Mouse (Mus musculus) midbrain, postnatal 0 days (tissue): Measurements from ENCODE around the gene Gm20715. TPM values are rescaled to one million over a fixed set of nuclear protein-coding genes. Genes with fewer than 3 reads are reported as not detected.

Experiments used
- ATAC-seq: fragments of 200-750 bp; cut with Nextera tagmentation; 2 replicates; pipeline ENCODE4 v1.8.0; 2017; ENCODE audit warnings: moderate number of reproducible peaks, mild to moderate bottlenecking, moderate TSS enrichment, moderate library complexity; ENCODE audit not compliant: low FRiP score
- DNase-seq: peaks from one replicate; pipeline ENCODE4 v3.0.0-alpha.2; 2015; ENCODE audit warnings: low spot score
- H3K27ac ChIP-seq: fragments of 300-500 bp; sonication (generic); 2 replicates; pipeline ENCODE4 v1.5.1; 2014; ENCODE audit warnings: low read depth, mild to moderate bottlenecking, low read length, mixed read lengths
- H3K27me3 ChIP-seq: fragments of 300-500 bp; sonication (generic); 2 replicates; pipeline ENCODE4 v1.6.1; 2014; ENCODE audit warnings: low read length, control low read depth, mixed read lengths; ENCODE audit not compliant: insufficient read depth
- H3K36me3 ChIP-seq: fragments of 300-500 bp; sonication (generic); 2 replicates; pipeline ENCODE4 v1.6.1; 2014; ENCODE audit warnings: low read length, control low read depth, mixed read lengths; ENCODE audit not compliant: insufficient read depth
- H3K4me1 ChIP-seq: fragments of 300-500 bp; sonication (generic); 2 replicates; pipeline ENCODE4 v1.6.1; 2014; ENCODE audit warnings: mild to moderate bottlenecking, control low read depth, antibody characterized with exemption, low read length, mixed read lengths; ENCODE audit not compliant: insufficient read depth
- H3K4me2 ChIP-seq: fragments of 300-500 bp; sonication (generic); 2 replicates; pipeline ENCODE4 v1.6.1; 2014; ENCODE audit warnings: low read depth, mild to moderate bottlenecking, low read length, mixed read lengths; ENCODE audit not compliant: poor library complexity, severe bottlenecking
- H3K4me3 ChIP-seq: fragments of 300-500 bp; sonication (generic); 2 replicates; pipeline ENCODE4 v1.5.1; 2014; ENCODE audit warnings: low read depth, mild to moderate bottlenecking, low read length, moderate library complexity
- H3K9ac ChIP-seq: fragments of 300-500 bp; sonication (generic); replicated peaks from 2 replicates; pipeline ENCODE4 v1.6.1; 2014; ENCODE audit warnings: mild to moderate bottlenecking, low read length, moderate library complexity, mixed read lengths; ENCODE audit not compliant: poor library complexity, severe bottlenecking
- H3K9me3 ChIP-seq: fragments of 300-500 bp; sonication (generic); 2 replicates; pipeline ENCODE4 v1.6.1; 2016; ENCODE audit warnings: low read length, control low read depth
- CTCF ChIP-seq: IDR thresholded peaks from 2 replicates; pipeline ENCODE4 v1.5.1; 2016; ENCODE audit warnings: antibody characterized with exemption, mild to moderate bottlenecking
- WGBS: fragments of 180-500 bp; shearing (Covaris S2); extraction: QIAGEN DNeasy Blood & Tissue Kit; methylation state at CpG from one replicate; pipeline ENCODE4 v1.1.7; 2014; 5-methylcytosine and 5-hydroxymethylcytosine counted together
- polyA plus RNA-seq: library from polyadenylated mRNA; unstranded; fragments of >200 nt; fragmentation: Nextera tagmentation; extraction: Ambion mirVana; gene quantifications from 2 replicates; pipeline ENCODE4 v1.2.1, GENCODE M21; 2015
- total RNA-seq: library from RNA; depleted of rRNA; stranded (reverse); fragments of >200 nt; gene quantifications from 2 replicates; pipeline ENCODE4 v1.2.3, GENCODE M21; 2014; rRNA removed

The Gm20715 gene
- total RNA-seq (0.47 and 0.77 TPM in 2 replicates), polyA plus RNA-seq (not detected in 2 replicates)

GRCm38 (mm10) chr7:6410043-6410442, at the start of gene Gm20715:
Gene Gm20715 (plus strand): TSS chr7:6410277.
- H3K36me3 ChIP-seq, result no peaks in the 10 kb centered on the region
- H3K4me3 ChIP-seq, result no peak within 1 kb of the TSS
- no peak within 1 kb of the TSS for H3K4me2 ChIP-seq
- no peaks in the 10 kb centered on the region for H3K4me1 ChIP-seq
- H3K9me3 ChIP-seq, result no peaks in the 10 kb centered on the region
- WGBS, result 4% methylated on average over 17 of the region's 17 CpGs
- H3K27ac ChIP-seq, result no peak within 1 kb of the TSS
- TF ChIP-seq CTCF, result no peak
- DNase-seq (peak; percentile 89), ATAC-seq (peak; percentile 53; the same call in 1 of the 2 replicates)
- no peaks in the 10 kb centered on the region for H3K27me3 ChIP-seq
- H3K9ac ChIP-seq, result no peak within 1 kb of the TSS

DNA sequence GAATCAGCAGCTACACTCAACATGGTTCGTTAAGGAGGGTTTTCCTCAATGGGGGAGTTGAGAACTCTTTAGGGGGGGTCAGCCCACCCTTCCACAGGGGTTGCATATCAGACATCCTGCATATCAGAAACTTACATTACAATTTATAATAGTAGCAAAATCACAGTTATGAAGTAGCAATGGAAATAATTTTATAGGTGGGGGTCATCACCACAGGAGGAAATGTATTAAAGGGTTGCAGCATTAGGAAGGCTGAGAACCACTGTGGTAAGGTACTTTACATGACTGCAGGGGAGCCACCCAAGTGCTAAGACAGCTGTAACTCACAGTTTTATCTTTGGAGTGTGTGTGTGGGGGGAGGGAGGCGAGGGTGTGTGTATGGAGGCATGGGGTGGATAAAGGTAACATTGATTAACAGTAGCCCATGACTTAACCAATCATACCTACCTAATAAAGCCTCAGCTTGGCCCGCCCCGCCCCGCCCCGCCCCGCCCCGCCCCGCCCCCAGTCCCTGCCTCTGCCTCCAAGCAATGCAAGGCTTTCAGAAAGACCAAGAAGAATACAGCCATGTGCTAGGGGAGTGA, 49.5 kb upstream of the Gm20715 start:
- no peak overlapping the region for H3K27ac ChIP-seq
- no peaks in the 10 kb centered on the region for H3K36me3 ChIP-seq
- H3K4me2 ChIP-seq, result no peak overlapping the region
- H3K27me3 ChIP-seq, result no peaks in the 10 kb centered on the region
- H3K9ac ChIP-seq, result no peak overlapping the region
- ATAC-seq (no peak), DNase-seq (no peak)
- 17% methylated on average over 9 of the region's 9 CpGs for WGBS
- TF ChIP-seq CTCF, result no peak
- H3K9me3 ChIP-seq, result no peaks in the 10 kb centered on the region
- H3K4me3 ChIP-seq, result no peak overlapping the region
- no peaks in the 10 kb centered on the region for H3K4me1 ChIP-seq

GRCm38 (mm10) chr7:6361756-6362155, 48.3 kb upstream of the Gm20715 start:
- H3K9me3 ChIP-seq, result no peaks in the 10 kb centered on the region
- no peaks in the 10 kb centered on the region for H3K27me3 ChIP-seq
- H3K27ac ChIP-seq, result peak overlapping the region; percentile 93
- H3K36me3 ChIP-seq, result no peaks in the 10 kb centered on the region
- H3K4me3 ChIP-seq, result peak overlapping the region; percentile 48
- no peak for TF ChIP-seq CTCF
- H3K9ac ChIP-seq, result peak overlapping the region; percentile 68
- H3K4me1 ChIP-seq, result no peaks in the 10 kb centered on the region
- DNase-seq (no peak), ATAC-seq (no peak)
- 22% methylated on average over 7 of the region's 7 CpGs for WGBS
- H3K4me2 ChIP-seq, result peak overlapping the region; percentile 63

DNA sequence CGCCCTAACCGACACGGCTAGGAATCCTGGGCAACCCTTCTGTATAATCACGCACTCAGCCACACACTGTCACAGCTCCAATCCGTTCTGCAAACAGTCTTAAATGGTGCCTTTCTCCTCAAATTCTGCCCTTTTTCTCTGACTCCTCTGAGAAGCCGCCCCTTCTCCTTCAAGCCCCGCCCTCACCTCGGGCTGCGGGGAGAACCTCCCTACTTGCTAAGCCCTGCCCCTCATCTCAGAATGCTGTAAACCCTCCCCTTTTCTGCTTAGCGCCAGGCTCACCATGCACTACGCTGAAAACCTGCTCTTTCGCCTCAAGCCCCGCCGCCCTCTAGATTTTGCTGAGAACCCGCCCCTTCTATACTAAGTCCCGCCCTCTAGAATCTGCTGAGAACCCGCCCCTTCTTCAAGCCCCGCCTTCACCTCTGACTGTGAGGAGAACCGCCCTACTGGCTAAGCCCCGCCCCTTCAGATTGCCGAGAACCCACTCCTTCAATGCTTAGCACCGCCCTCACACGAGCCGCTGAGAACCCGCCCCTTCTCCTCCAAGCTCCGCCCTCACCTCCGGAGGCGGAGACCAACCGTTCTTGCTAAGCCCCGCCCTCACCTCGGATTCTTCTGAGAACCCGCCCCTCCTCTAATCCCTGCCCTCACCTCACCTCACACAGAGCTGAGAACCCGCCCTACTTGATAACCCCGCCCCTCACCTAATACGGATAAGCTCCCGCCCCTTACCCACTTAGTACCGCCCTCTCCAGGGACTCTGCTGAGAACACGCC, 47.6 kb upstream of the Gm20715 start:
- no peak for TF ChIP-seq CTCF
- Histone ChIP-seq H3K9me3 (no peaks in the 10 kb centered on the region), H3K9ac (peak overlapping the region; percentile 68), H3K27ac (peak overlapping the region; percentile 93), H3K27me3 (no peaks in the 10 kb centered on the region), H3K4me3 (peak overlapping the region; percentile 48), H3K36me3 (no peaks in the 10 kb centered on the region), H3K4me2 (peak overlapping the region; percentile 63), H3K4me1 (no peaks in the 10 kb centered on the region)
- peak; percentile 99 for DNase-seq
- ATAC-seq, result peak; percentile 92
- under 1% methylated on average over 37 of the region's 38 CpGs for whole genome bisulfite sequencing

DNA sequence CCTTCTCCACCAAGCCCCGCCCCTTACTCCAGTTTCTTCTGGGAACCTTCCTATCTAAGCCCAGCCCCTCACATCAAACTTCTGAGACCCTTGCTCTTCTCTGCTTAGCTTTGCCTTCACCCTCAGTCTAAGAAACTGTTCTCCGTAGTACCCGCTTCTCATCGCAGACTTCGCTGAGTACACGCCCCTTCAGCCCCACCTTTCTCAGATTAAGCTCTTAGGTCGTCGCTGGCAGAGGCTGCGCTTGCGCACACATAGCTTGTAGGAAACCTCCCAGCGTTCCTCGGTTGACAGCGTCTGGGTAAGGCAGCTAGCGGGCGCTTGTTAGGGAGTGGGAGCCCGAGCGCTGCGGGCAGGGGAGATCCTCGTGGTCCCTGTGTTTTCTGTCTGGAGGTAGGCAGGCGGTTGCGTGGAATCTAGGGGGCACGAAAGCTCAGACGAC, 47.0 kb upstream of the Gm20715 start, which contains the start of gene Zfp78:
Gene Zfp78, plus strand, starts transcription at position 234 of the 442 bp plus-strand sequence.
- Histone ChIP-seq H3K36me3 (no peaks in the 10 kb centered on the region), H3K4me3 (peak within 1 kb of the TSS; percentile 48), H3K27ac (peak within 1 kb of the TSS; percentile 93), H3K4me1 (no peaks in the 10 kb centered on the region), H3K4me2 (peak within 1 kb of the TSS; percentile 63), H3K27me3 (no peaks in the 10 kb centered on the region), H3K9ac (peak within 1 kb of the TSS; percentile 68), H3K9me3 (no peaks in the 10 kb centered on the region)
- ATAC-seq (peak; percentile 83), DNase-seq (peak; percentile 97)
- WGBS, result 0% methylated on average over 23 of the region's 23 CpGs
- peak; percentile 64 for TF ChIP-seq CTCF

DNA sequence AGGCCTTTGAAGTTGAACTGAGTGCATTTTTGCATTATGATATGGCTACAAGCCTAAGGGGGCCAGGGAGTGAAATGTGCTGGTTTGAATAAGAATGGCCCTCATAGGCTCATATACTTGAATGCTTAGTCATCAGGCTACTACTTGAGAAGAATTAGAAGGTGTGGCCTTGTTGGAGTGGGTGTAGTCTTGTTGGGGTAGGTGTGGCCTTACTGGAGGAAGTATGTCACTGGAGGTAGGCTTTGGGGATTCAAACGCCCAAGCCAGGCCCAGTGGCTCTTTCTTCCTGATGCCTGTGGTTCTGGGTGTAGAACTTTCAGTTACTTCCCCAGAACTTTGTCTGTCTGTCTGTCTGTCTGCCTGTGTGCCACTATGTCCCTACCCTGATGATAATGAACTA, 45.3 kb upstream of the Gm20715 start:
- H3K4me2 ChIP-seq, result peak overlapping the region; percentile 63; the same call in 1 of the 2 replicates
- no peaks in the 10 kb centered on the region; the same call in 1 of the 2 replicates for H3K36me3 ChIP-seq
- ATAC-seq (no peak), DNase-seq (no peak)
- H3K4me3 ChIP-seq, result no peak overlapping the region
- H3K27ac ChIP-seq, result no peak overlapping the region
- H3K9ac ChIP-seq, result no peak overlapping the region
- no peaks in the 10 kb centered on the region for H3K27me3 ChIP-seq
- H3K4me1 ChIP-seq, result no peaks in the 10 kb centered on the region
- 67% methylated on average over 1 of the region's 1 CpGs for WGBS
- no peaks in the 10 kb centered on the region for H3K9me3 ChIP-seq
- no peak for TF ChIP-seq CTCF
